Mouse (Mus musculus): ENCODE measurements around the gene H2-T24. TPM values are rescaled to one million over a fixed set of nuclear protein-coding genes. Genes with fewer than 3 reads are reported as not detected.
A peak's percentile ranks its signal among the peaks of the same experiment; 100 is the strongest.

The H2-T24 gene
- polyA plus RNA-seq, 1 experiment from 2014 or later, result 1.4 TPM

DNA sequence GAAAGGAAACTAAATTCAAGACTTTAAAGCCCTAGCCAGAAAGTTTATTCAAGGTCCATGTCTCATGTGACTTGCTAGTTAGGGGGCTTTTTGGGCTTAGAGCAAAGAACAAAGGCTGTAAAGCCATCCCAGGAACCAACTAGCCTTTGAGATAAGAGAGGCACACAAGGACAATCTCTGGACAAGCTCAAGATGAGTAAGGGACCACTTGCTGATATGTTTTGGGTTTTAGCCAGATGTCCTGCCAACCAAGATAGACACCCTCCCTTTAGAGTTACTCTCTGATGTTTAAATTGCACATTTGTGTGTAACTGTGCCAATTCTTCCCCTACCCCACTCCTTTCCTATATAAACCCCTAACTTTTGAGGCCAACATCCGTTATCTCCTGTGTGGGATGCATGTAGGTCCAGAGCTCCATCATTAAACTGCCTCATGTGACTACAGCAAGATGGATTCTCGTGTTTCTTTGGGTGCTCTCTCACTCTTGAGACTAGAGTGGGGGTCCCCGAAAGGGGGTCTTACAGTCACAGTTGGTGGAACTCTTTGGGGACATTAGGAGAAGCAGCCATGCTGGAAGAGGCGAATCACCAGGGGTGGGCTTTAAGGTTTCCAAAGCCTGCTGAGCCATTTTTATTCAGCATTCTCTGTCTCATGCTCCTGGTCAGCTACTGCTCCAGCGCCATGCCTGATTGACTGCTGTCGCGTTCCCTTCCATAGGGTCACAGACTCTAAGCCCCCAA, 8.7 kb upstream of the H2-T24 start:
- TF ChIP-seq CTCF (IDR thresholded peaks at IDR 0.05; ENCODE audit: low read depth), result no peak
- no peak for ATAC-seq
- no peaks in the 10 kb centered on the region; the same call in 1 of the 2 replicates for H3K36me3 ChIP-seq (ENCODE audit: control insufficient read depth, insufficient read depth)
- H3K4me1 ChIP-seq (replicated peaks; ENCODE audit: control insufficient read depth, insufficient read depth, low read length), result no peaks in the 10 kb centered on the region
- H3K27ac ChIP-seq (ENCODE audit: low read depth, low read length), result no peak overlapping the region
- no peak overlapping the region for H3K9ac ChIP-seq (ENCODE audit: low read depth, low read length)
- H3K27me3 ChIP-seq (replicated peaks; ENCODE audit: control insufficient read depth, insufficient read depth, low read length), result no peaks in the 10 kb centered on the region
- no peaks in the 10 kb centered on the region for H3K9me3 ChIP-seq (ENCODE audit: control insufficient read depth)
- no peak overlapping the region for H3K4me2 ChIP-seq (replicated peaks; ENCODE audit: low read depth)
- no peak overlapping the region for H3K4me3 ChIP-seq (ENCODE audit: low read depth, low read length)
- 88% methylated on average over 7 of the region's 7 CpGs for WGBS

DNA sequence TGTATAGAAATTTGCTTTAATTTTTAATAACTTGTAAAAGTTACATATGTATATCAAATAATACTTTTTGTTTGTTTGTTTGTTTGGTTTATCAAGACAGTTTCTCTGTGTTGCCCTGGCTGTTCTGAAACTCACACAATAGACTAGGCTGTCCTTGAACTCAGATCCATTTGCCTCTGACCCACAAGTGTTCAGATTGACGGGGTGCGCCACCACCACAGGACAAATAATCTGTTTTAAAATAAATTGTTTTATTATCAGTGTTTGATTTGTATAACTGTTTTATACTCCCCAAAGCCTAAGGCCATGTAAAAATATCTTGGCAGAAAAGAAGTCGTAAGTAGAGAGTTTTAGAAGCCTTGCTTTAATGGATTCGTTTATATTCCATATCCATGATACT, 7.3 kb upstream of the H2-T24 start:
- H3K4me2 ChIP-seq (replicated peaks; ENCODE audit: low read depth), result no peak overlapping the region
- no peak overlapping the region for H3K4me3 ChIP-seq (ENCODE audit: low read depth, low read length)
- no peaks in the 10 kb centered on the region; the same call in 1 of the 2 replicates for H3K36me3 ChIP-seq (ENCODE audit: control insufficient read depth, insufficient read depth)
- TF ChIP-seq CTCF (IDR thresholded peaks at IDR 0.05; ENCODE audit: low read depth), result no peak
- no peaks in the 10 kb centered on the region for H3K4me1 ChIP-seq (replicated peaks; ENCODE audit: control insufficient read depth, insufficient read depth, low read length)
- WGBS, result 88% methylated on average over 4 of the region's 4 CpGs
- H3K27me3 ChIP-seq (replicated peaks; ENCODE audit: control insufficient read depth, insufficient read depth, low read length), result no peaks in the 10 kb centered on the region
- no peak overlapping the region for H3K27ac ChIP-seq (ENCODE audit: low read depth, low read length)
- no peak overlapping the region for H3K9ac ChIP-seq (ENCODE audit: low read depth, low read length)
- H3K9me3 ChIP-seq (ENCODE audit: control insufficient read depth), result no peaks in the 10 kb centered on the region
- no peak for ATAC-seq

- 62% methylated on average over 4 of the region's 4 CpGs for WGBS
- H3K9ac ChIP-seq (ENCODE audit: low read depth, low read length), result no peak overlapping the region
- no peaks in the 10 kb centered on the region for H3K9me3 ChIP-seq (ENCODE audit: control insufficient read depth)
- H3K4me1 ChIP-seq (replicated peaks; ENCODE audit: control insufficient read depth, insufficient read depth, low read length), result no peaks in the 10 kb centered on the region
- no peak for ATAC-seq
- no peak overlapping the region for H3K27ac ChIP-seq (ENCODE audit: low read depth, low read length)
- H3K4me3 ChIP-seq (ENCODE audit: low read depth, low read length), result no peak overlapping the region
- no peak for TF ChIP-seq CTCF (IDR thresholded peaks at IDR 0.05; ENCODE audit: low read depth)
- no peak overlapping the region for H3K4me2 ChIP-seq (replicated peaks; ENCODE audit: low read depth)
- H3K36me3 ChIP-seq (ENCODE audit: control insufficient read depth, insufficient read depth), result no peaks in the 10 kb centered on the region; the same call in 1 of the 2 replicates
- H3K27me3 ChIP-seq (replicated peaks; ENCODE audit: control insufficient read depth, insufficient read depth, low read length), result no peaks in the 10 kb centered on the region
Observed at GRCm38 (mm10) chr17:36025901-36026300, 5.5 kb upstream of the H2-T24 start.

DNA sequence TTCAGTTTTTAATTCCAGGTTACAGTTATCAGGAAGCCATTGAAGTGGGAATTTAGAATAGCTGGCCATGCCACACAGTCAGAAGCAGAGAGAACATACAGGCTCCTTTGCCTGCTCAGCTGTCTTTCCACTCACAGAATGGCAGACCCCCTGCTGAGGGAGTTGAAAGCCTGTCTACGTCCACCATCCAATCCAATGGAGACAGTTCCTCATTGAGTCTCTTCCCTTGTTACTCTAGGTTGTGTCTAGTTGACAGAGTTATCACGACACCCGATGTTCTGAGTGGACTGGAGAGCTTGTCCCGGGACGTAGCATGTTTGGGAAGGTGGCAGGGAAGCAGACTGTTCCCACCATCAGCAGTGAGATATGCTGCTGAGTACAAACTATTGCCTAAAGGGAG, 4.8 kb upstream of the H2-T24 start:
- no peak for ATAC-seq
- H3K4me1 ChIP-seq (replicated peaks; ENCODE audit: control insufficient read depth, insufficient read depth, low read length), result no peaks in the 10 kb centered on the region
- no peak overlapping the region for H3K4me2 ChIP-seq (replicated peaks; ENCODE audit: low read depth)
- H3K36me3 ChIP-seq (ENCODE audit: control insufficient read depth, insufficient read depth), result no peaks in the 10 kb centered on the region
- no peaks in the 10 kb centered on the region for H3K27me3 ChIP-seq (replicated peaks; ENCODE audit: control insufficient read depth, insufficient read depth, low read length)
- H3K27ac ChIP-seq (ENCODE audit: low read depth, low read length), result no peak overlapping the region
- WGBS, result 88% methylated on average over 5 of the region's 5 CpGs
- no peak overlapping the region for H3K4me3 ChIP-seq (ENCODE audit: low read depth, low read length)
- TF ChIP-seq CTCF (IDR thresholded peaks at IDR 0.05; ENCODE audit: low read depth), result no peak
- H3K9ac ChIP-seq (ENCODE audit: low read depth, low read length), result no peak overlapping the region
- H3K9me3 ChIP-seq (ENCODE audit: control insufficient read depth), result no peaks in the 10 kb centered on the region

DNA sequence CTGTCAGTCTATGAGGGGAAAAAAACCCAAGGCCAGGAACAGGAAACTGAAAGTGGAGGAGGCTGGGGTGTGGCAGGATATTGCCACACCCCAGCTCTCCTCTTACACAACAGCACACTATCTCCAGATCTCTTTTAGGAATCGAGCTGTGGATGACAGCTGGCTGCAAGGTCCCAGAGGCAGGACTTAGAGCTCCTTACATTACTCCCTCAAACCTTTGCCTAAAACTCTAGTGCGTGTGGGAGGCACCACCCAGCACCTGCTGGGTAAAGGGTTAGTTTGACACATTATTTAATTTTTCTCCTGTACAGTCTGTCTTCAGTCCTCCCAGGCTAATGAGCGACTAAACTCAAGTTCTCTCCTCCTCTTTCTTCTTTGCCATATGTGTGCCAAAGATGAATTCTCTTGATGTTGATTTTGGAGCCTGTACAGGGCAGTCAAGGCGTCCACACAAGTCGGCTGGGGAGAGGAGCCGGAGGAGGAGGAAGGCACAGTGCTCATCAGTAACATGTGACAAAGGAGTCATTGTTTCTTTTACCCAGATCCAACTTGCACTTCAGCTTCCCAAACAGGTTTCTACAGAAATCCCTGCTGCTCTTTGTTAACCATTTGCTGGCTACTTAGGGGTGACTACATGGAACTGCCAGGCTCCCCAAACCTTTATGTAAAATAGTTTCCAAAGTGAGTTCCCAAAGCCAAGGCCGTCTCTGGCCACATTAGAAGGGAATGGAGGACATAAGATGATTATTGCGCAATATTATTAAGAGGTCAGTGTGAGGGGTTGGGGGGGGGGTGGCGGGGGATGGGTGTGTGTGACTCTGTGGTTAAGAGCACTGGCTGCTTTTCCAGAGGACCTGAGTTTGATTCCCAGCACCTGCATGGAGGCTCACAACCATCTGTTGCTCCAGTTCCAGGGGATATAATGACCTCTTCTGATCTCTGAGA, 3.6 kb upstream of the H2-T24 start:
- Histone ChIP-seq H3K4me2 (replicated peaks; ENCODE audit: low read depth) (peak overlapping the region; percentile 27; the same call in 1 of the 2 replicates), H3K4me3 (ENCODE audit: low read depth, low read length) (no peak overlapping the region), H3K36me3 (ENCODE audit: control insufficient read depth, insufficient read depth) (no peaks in the 10 kb centered on the region), H3K9ac (ENCODE audit: low read depth, low read length) (no peak overlapping the region), H3K27me3 (replicated peaks; ENCODE audit: control insufficient read depth, insufficient read depth, low read length) (no peaks in the 10 kb centered on the region), H3K27ac (ENCODE audit: low read depth, low read length) (no peak overlapping the region; the same call in 1 of the 2 replicates), H3K9me3 (ENCODE audit: control insufficient read depth) (no peaks in the 10 kb centered on the region), H3K4me1 (replicated peaks; ENCODE audit: control insufficient read depth, insufficient read depth, low read length) (0 out of 2 replicates have a peak, but pooled peaks cover 3% of the 10 kb centered on the region)
- WGBS, result 50% methylated on average over 9 of the region's 9 CpGs
- peak; percentile 68 for ATAC-seq
- TF ChIP-seq CTCF (IDR thresholded peaks at IDR 0.05; ENCODE audit: low read depth), result no peak

DNA sequence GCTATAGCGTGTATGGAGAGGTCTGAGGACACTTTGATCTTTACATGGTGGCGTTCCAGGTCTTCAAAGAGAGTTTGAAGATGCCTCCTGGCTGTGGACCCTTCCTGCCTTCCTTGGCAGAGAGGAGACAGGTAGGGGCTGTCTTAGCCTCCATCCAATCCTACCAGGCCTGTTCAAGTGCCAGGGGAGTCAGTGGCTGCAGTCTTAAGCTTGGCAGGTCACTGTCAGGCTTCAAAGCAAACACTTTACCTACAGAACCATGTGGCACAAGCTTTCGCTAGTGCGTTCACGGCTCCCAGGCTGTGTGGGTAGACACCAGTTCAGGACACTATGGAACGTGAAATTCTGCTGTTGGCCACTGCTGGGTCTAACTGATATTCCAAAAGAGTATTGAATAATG, 2.6 kb upstream of the H2-T24 start:
- no peak for ATAC-seq
- TF ChIP-seq CTCF (IDR thresholded peaks at IDR 0.05; ENCODE audit: low read depth), result no peak
- Histone ChIP-seq H3K4me3 (ENCODE audit: low read depth, low read length) (no peak overlapping the region), H3K4me1 (replicated peaks; ENCODE audit: control insufficient read depth, insufficient read depth, low read length) (0 out of 2 replicates have a peak, but pooled peaks cover 3% of the 10 kb centered on the region), H3K27me3 (replicated peaks; ENCODE audit: control insufficient read depth, insufficient read depth, low read length) (no peaks in the 10 kb centered on the region), H3K27ac (ENCODE audit: low read depth, low read length) (no peak overlapping the region), H3K9me3 (ENCODE audit: control insufficient read depth) (no peaks in the 10 kb centered on the region), H3K9ac (ENCODE audit: low read depth, low read length) (no peak overlapping the region), H3K4me2 (replicated peaks; ENCODE audit: low read depth) (no peak overlapping the region), H3K36me3 (ENCODE audit: control insufficient read depth, insufficient read depth) (no peaks in the 10 kb centered on the region)
- 92% methylated on average over 6 of the region's 6 CpGs for WGBS
